Mouse (Mus musculus) spleen, postnatal 10 days (tissue): ENCODE data around the gene Gm44503.

Experiments
- DNase-seq, 2 experiments: peaks; one replicate each; pipeline ENCODE4 v3.0.0; 2021 to 2022; ENCODE audit warnings: low spot score in 2 of 2

Gene Gm44503

GRCm38 (mm10) chr9:73025818-73026636, 67.4 kb downstream of the Gm44503 start:
- DNase-seq, result no peak

DNA sequence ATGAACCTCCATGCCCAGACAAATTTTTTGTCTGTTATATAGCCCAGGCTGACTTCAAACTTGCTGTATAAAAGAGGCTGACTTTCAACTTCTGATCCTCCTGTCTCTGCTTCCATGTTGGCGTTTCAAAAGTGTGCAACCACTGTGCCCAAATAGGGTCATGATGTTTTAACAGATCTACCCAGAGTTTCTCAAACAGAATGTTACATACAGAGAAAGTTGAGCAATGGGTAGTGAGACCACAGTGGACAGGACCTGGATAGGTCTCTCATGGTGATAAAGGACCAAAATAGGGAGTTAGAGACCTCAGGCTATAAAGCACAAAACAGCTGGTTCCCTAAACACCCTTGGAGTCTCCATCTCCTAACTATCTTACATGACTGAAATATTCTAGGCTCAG, 71.8 kb downstream of the Gm44503 start:
- no peak for DNase-seq

GRCm38 (mm10) chr9:73031421-73031820, 72.8 kb downstream of the Gm44503 start:
- DNase-seq, result no peak

DNA sequence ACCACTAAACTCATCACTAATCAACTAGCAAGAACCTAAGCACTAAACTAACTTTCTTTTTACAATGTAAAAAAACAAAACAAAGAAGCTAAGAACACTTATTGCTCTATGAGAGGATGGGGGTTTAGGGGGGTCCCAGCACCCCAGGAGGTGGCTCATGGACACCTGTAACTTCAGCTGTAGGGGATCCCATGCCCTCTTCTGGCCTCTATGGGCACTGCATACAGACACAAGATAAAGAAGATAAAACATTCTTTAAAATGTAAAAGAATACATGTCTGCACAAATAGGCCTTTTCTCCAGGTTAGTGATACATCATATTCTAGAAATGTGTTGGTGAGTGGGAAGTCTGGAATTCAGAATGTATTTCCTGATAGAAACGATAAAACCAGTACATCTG, 74.8 kb downstream of the Gm44503 start:
- DNase-seq, result no peak

DNA sequence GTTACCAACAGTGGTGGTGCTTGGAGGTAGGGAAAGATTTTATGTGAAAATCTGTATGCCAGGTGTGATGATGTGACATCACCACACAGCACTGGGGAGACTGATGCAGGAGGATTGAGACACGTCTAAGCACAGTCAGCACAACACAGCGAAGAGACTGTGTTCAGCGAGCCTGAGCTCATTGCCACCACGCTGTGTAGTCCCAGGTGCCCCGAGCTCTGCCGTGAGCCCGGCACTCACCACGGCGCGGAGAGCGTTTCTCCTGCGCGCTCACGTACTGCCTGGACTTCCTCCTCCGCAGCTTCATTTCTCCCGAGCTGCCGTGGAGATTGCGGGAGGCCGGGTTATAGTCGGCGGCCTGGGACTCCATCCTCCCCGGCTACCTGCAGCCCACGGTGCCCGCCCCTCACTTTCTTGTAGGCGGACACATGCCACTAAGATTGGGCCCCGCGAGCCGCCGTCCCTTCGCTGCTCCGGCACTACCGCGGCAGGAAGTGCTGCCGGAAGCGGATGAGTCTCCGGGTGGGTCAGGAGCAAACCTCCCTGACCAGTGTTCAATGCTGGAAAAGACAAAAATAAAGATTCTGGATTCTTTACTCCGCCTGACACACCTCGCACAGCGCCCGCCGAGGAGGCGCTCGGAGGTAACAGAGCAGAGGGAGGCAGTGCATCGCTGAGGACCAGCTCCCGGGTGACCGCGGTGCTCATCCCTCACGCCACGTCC, 80.7 kb downstream of the Gm44503 start:
- peak; percentile 81 to 93 for DNase-seq

DNA sequence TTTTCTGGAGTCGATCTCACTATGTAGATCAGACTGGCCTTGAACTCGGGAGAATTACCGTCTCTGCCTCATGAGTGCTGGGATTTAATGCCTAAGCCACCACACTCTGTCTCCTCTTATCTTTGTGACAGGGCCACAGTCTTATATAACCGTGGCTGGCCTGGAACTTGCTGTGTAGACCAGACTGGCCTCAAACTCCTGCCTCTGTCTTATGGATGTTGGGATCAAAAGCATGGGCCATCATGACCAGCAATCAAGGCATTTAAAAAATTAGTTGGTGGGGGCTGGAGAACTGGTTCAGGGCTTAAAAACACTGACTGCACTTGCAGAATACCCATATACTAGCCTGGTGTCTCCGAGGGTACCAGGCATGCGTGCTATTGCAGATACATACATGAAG, 81.4 kb downstream of the Gm44503 start, which contains the start of gene Pigb:
TSS of gene Pigb (minus strand) at position 299 of the 400 bp plus-strand sequence.
- DNase-seq, result peak in 1 of 2 experiments; percentile 15

DNA sequence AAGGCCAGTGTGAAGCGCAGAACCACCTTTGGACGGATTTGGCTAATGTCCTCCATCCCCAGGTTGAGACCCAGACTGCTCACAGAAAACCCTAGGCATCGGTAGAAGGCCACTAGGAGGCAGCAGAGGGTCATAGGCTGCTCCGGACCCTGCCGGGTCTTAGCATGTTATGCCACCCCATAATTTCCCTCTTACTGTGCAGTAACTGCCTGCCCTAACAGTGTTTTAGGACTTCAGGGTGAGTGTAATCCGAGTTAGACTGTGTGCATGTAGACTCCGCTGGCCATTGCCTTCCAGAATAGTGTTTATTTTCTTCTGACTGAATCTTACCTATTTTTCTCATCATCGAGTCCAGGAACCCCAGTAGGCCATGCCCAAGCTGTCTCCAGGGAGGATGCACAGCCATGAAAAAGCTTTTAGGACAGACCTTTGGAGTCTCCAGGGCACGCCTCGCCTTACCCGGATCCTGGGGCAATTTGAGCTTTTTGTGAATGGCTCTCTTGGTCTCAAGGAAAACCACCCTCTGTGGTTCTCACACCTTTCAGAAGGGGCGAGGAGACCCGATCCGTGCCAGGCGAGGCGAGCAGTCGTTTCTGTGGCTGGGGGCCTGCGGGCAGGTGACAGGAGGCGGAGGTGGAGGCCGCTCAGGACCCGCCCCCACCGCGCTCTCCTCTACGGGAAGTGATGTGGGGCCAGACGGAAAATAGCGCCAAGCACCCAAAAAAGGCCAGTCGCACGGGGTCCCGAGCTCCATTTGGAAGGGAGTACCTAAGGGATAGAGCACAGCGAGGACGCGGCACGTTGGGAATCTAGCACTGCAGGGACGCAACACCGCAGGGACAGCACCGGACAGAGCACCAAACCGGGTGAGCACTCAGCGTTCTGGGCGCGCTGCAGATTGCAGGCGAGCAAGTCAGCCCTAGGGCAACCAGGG, 85.8 kb downstream of the Gm44503 start, which contains the start of gene Rab27a:
TSS of gene Rab27a (plus strand) at position 709 of the 934 bp plus-strand sequence.
- DNase-seq, result peak; percentile 75 to 91

DNA sequence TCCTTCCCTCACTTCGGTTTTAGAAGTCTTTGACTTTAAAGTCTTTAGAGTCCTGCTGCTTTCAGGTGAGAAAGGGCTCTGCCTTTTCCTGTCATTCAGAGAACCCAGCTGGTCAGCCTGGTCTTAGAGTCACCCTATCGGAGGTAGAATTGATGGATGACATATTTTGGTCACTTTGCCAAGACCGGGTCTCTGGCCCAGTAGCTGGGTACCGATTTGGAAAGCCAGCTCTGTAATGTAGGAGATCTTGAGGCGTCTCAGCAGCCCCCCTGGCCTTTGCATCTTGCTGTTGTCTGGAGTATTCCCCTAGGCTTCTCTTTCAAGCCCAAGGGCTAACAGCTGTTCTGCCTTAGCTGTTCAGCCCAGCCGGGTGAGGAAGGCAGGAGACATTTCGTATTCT, 86.6 kb downstream of the Gm44503 start:
- DNase-seq, result peak in 1 of 2 experiments; percentile 13

GRCm38 (mm10) chr9:73045711-73046110, 87.1 kb downstream of the Gm44503 start:
- no peak for DNase-seq

GRCm38 (mm10) chr9:73047906-73048305, 89.3 kb downstream of the Gm44503 start:
- DNase-seq, result no peak

DNA sequence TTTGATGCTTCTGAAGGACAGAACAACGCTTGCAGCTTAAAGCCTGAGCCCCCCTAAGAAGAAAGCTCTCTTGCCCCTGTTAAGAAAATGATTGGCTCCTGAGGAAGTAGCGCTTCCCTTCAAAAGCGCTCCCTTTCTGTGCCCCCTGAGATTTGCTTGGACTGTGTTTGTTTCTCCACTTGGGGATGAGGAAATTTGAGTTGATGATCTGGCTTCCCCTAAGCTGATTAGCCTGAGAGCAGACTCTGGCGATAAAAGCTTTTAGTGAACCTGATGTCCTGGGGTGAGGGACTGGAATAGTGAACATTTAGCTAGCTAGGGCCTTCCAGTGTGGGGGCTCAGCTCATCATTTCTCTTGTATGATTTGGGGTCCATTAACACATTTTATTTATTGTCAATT, 90.3 kb downstream of the Gm44503 start:
- no peak for DNase-seq

- DNase-seq, result no peak
Observed at GRCm38 (mm10) chr9:73049833-73050232, 91.2 kb downstream of the Gm44503 start.

DNA sequence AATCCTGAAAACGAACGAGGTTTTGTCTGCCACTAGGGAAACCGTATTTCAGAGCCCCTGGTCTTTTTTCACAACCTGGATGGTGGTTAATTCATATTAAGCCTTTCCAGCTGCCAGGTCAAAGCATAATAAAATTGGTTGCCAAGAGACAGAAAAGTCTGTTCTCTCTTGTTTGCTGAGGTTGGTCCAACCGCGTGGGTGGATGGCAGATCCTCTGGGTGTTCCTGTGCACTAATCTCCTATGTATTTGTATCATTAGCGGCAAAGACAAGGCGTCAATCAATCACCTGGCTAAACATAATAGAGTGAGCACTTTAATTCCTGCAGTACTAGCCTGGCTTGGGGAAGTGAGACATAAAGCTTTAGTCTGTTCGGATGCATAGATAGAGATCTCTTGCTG, 92.0 kb downstream of the Gm44503 start:
- DNase-seq, result no peak

DNA sequence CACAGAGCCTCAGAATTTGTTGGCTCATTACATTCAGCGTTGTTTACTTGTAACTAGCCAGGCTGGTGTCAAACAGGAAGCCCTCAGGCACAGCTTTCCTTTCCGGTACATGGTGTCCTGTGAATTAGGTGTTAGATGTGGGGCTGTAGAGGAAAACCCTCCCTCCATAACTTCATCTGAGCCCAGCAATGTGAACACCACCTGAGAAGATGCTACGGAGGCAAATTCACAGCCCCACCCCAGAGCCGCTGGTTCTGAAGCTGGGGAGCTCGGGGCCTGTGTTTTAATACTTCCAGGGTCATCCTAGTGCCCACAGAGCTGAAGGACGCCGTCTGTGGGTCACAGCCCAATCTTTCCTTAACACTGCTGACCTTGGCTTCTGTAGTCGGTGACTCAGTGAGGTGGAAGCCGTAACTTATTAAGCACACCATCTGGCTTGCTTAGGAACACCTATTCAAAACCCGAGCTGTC, 96.8 kb downstream of the Gm44503 start:
- DNase-seq, result no peak

DNA sequence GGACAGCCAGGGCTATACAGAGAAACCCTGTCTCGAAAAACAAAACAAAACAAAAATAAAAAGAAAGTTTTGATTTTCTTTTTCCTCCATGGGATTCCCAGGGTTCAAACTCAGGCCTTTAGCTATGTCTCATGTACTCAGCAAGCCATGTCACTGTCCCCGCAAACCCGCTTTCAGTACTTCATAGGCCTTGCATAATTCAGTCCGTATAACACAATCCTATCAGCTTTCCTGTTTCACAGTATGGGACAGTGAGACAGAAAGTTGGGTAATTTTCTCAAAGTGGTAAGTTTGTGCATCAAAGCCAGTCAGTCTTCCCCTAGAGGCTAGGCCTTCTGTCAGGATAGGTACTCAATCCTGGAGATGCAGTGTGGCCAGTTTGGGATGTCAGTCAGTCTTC, 100.6 kb downstream of the Gm44503 start:
- DNase-seq, result no peak

DNA sequence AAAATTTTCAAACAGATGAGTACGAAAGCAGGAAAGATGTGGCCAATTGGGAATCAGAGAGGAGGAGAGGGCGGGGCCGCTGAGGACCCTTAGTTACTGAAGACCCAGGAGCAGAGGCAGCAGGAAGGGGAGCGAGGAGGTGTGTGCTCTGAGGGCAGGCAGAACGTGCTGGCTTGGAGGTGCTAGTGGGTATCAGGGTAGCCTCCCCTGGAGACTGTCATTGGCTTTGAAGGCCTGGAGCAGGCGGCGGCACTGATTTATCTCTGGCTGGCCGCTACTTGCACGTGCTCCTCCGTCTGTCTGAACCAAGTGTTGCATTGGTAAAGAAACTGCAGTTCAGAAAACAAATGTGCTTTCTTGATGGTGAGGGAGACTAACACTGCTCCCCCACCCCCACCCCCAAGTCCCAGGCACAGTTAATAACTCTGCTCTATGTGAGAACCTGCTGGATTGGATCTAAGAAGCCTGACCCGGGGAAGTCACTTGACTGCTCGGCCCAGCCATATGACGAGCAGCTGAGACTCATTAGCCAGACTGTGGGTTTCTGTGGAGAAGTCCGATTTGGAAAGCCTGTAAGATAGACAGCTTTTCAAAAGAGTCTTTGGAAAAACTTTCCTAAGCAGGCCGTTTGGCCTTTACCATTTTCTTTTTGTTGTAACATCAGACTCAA, 105.1 kb downstream of the Gm44503 start:
- no peak for DNase-seq
